Mouse (Mus musculus) stomach, postnatal 0 days (tissue): ENCODE results near the gene Klhl36. TPM values are rescaled to one million over a fixed set of nuclear protein-coding genes. Genes with fewer than 3 reads are reported as not detected.

Source experiments
- ATAC-seq: fragments of 200-750 bp; cut with Nextera tagmentation; 2 replicates; pipeline ENCODE4 v1.8.0; 2017; ENCODE audit not compliant: low FRiP score, low TSS enrichment
- DNase-seq: peaks from one replicate; pipeline ENCODE4 v3.0.0-alpha.2; 2016; ENCODE audit warnings: low spot score
- H3K27ac ChIP-seq: fragments of 300-500 bp; sonication (generic); replicated peaks from 2 replicates; pipeline ENCODE4 v1.5.1; 2014; ENCODE audit warnings: mild to moderate bottlenecking, control low read depth
- H3K27me3 ChIP-seq: fragments of 300-500 bp; sonication (generic); 2 replicates; pipeline ENCODE4 v1.6.1; 2014; ENCODE audit warnings: low read length; ENCODE audit not compliant: control insufficient read depth, insufficient read depth
- H3K36me3 ChIP-seq: fragments of 300-500 bp; sonication (generic); 2 replicates; pipeline ENCODE4 v1.6.1; 2014; ENCODE audit warnings: low read length, mixed read lengths; ENCODE audit not compliant: control insufficient read depth, insufficient read depth
- H3K4me1 ChIP-seq: fragments of 300-500 bp; sonication (generic); replicated peaks from 2 replicates; pipeline ENCODE4 v1.6.1; 2014; ENCODE audit warnings: antibody characterized with exemption; ENCODE audit not compliant: control insufficient read depth, insufficient read depth
- H3K4me2 ChIP-seq: fragments of 300-500 bp; sonication (generic); replicated peaks from 2 replicates; pipeline ENCODE4 v1.6.1; 2014; ENCODE audit warnings: low read depth, mild to moderate bottlenecking, control low read depth, moderate library complexity
- H3K4me3 ChIP-seq: fragments of 300-500 bp; sonication (generic); 2 replicates; pipeline ENCODE4 v1.5.1; 2014; ENCODE audit warnings: low read depth, low read length, control low read depth
- H3K9ac ChIP-seq: fragments of 300-500 bp; sonication (generic); 2 replicates; pipeline ENCODE4 v1.6.1; 2014; ENCODE audit warnings: mild to moderate bottlenecking, low read length, control low read depth, mixed read lengths
- H3K9me3 ChIP-seq: fragments of 300-500 bp; sonication (generic); 2 replicates; pipeline ENCODE4 v1.6.1; 2016; ENCODE audit warnings: low read length; ENCODE audit not compliant: control insufficient read depth
- CTCF ChIP-seq: IDR thresholded peaks from 2 replicates; pipeline ENCODE4 v1.5.1; 2016; ENCODE audit warnings: antibody characterized with exemption, low read depth, mild to moderate bottlenecking, moderate library complexity
- EP300 ChIP-seq: optimal IDR thresholded peaks from 2 replicates; pipeline ENCODE3; 2016; ENCODE audit warnings: antibody characterized with exemption
- WGBS: fragments of 180-500 bp; shearing (Covaris S2); extraction: QIAGEN DNeasy Blood & Tissue Kit; methylation state at CpG from one replicate; pipeline ENCODE4 v1.1.7; 2014; 5-methylcytosine and 5-hydroxymethylcytosine counted together
- polyA plus RNA-seq: library from polyadenylated mRNA; unstranded; fragments of >200 nt; fragmentation: Nextera tagmentation; extraction: Ambion mirVana; gene quantifications from 2 replicates; pipeline ENCODE4 v1.2.1, GENCODE M21; 2015

The Klhl36 gene
- polyA plus RNA-seq, 1 experiment from 2014 or later = 9.0 TPM

GRCm38 (mm10) chr8:119873181-119873580, 11.1 kb downstream of the Klhl36 start:
- Histone ChIP-seq H3K9me3 (no peaks in the 10 kb centered on the region), H3K9ac (no peak overlapping the region), H3K36me3 (peaks cover 16% of the 10 kb centered on the region), H3K4me2 (no peak overlapping the region), H3K4me3 (no peak overlapping the region), H3K4me1 (no peaks in the 10 kb centered on the region), H3K27me3 (no peaks in the 10 kb centered on the region), H3K27ac (no peak overlapping the region)
- TF ChIP-seq CTCF (no peak), EP300 (no peak)
- ATAC-seq (0 out of 2 replicates have a peak, but pooled peaks have one; percentile 48), DNase-seq (peak; percentile 27)
- 97% methylated on average over 1 of the region's 1 CpGs for WGBS

- no peaks in the 10 kb centered on the region for H3K27me3 ChIP-seq
- DNase-seq (no peak), ATAC-seq (no peak)
- H3K4me1 ChIP-seq = no peaks in the 10 kb centered on the region; the same call in 1 of the 2 replicates
- no peak overlapping the region for H3K4me3 ChIP-seq
- H3K9me3 ChIP-seq = no peaks in the 10 kb centered on the region
- no peaks in the 10 kb centered on the region for H3K36me3 ChIP-seq
- 61% methylated on average over 6 of the region's 6 CpGs for WGBS
- TF ChIP-seq CTCF (no peak), EP300 (no peak)
- no peak overlapping the region for H3K27ac ChIP-seq
- H3K4me2 ChIP-seq = no peak overlapping the region
- H3K9ac ChIP-seq = no peak overlapping the region
These were observed 19.2 kb downstream of the Klhl36 start for GRCm38 (mm10) chr8:119881301-119881700.

- H3K27me3 ChIP-seq = no peaks in the 10 kb centered on the region
- no peaks in the 10 kb centered on the region for H3K9me3 ChIP-seq
- WGBS = 85% methylated on average over 8 of the region's 8 CpGs
- no peak for ATAC-seq
- no peaks in the 10 kb centered on the region; the same call in 1 of the 2 replicates for H3K4me1 ChIP-seq
- DNase-seq = no peak
- no peak for TF ChIP-seq CTCF
- no peak for TF ChIP-seq EP300
- no peak overlapping the region for H3K4me3 ChIP-seq
- H3K36me3 ChIP-seq = no peaks in the 10 kb centered on the region
- H3K4me2 ChIP-seq = no peak overlapping the region
- H3K9ac ChIP-seq = no peak overlapping the region
- no peak overlapping the region for H3K27ac ChIP-seq
These were observed 19.9 kb downstream of the Klhl36 start for GRCm38 (mm10) chr8:119881917-119882316.

DNA sequence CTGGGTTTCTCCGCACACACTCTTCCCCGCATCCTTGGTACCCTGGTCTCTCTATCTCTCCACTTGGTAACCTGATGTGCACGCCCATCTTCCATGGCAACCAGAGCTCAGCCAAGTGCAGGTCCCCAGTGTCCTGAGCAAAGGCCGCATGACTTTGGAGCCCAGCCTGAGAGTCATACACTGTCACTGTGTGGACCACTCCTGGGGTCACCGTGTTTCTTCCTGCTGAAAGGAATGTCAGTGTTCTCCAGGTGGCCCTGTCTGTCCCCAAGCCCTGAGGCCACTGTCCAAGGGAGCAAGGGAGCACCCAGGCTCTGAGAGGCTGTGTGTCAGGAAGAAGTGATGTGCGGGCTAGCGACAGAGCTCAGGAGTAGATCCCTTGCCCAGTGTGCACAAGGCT, 21.2 kb downstream of the Klhl36 start:
- Histone ChIP-seq H3K4me1 (no peaks in the 10 kb centered on the region; the same call in 1 of the 2 replicates), H3K27ac (no peak overlapping the region), H3K36me3 (no peaks in the 10 kb centered on the region), H3K4me2 (no peak overlapping the region), H3K9me3 (no peaks in the 10 kb centered on the region), H3K9ac (no peak overlapping the region), H3K27me3 (no peaks in the 10 kb centered on the region), H3K4me3 (no peak overlapping the region)
- WGBS = 94% methylated on average over 7 of the region's 7 CpGs
- TF ChIP-seq CTCF (no peak), EP300 (no peak)
- no peak for ATAC-seq
- DNase-seq = no peak

- Histone ChIP-seq H3K4me3 (no peak overlapping the region), H3K4me1 (no peaks in the 10 kb centered on the region; the same call in 1 of the 2 replicates), H3K36me3 (no peaks in the 10 kb centered on the region), H3K27me3 (no peaks in the 10 kb centered on the region), H3K4me2 (no peak overlapping the region), H3K27ac (peak overlapping the region; percentile 58; the same call in 1 of the 2 replicates), H3K9me3 (no peaks in the 10 kb centered on the region), H3K9ac (no peak overlapping the region)
- WGBS = 18% methylated on average over 3 of the region's 3 CpGs
- peak; percentile 89 for ATAC-seq
- no peak for TF ChIP-seq CTCF
- no peak for TF ChIP-seq EP300
- DNase-seq = peak; percentile 74
These were observed 23.5 kb downstream of the Klhl36 start for GRCm38 (mm10) chr8:119885612-119886011.

DNA sequence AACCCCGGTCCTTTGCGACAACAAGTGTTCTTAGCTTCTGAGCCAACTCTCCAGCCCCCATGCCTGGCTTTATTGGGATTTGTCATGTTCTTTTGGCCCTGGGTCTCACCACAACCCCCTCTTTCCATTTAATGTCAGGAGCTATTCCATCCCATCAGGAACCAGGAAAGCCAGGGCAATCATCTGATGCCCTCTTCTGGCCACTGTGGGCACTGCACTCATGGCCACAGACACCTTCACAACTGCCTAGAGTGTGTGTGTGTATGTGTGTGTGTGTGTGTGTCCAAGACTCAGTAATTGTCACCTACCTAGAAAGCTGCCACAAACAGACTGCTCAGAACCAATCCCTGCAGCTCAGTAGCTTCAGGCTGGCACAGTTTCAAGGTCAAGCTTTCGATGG, 25.1 kb downstream of the Klhl36 start:
- ATAC-seq (no peak), DNase-seq (peak; percentile 66)
- Histone ChIP-seq H3K27me3 (no peaks in the 10 kb centered on the region), H3K4me1 (no peaks in the 10 kb centered on the region; the same call in 1 of the 2 replicates), H3K9me3 (no peaks in the 10 kb centered on the region), H3K9ac (no peak overlapping the region), H3K27ac (no peak overlapping the region), H3K4me3 (no peak overlapping the region), H3K4me2 (no peak overlapping the region), H3K36me3 (no peaks in the 10 kb centered on the region)
- 90% methylated on average over 3 of the region's 3 CpGs for WGBS
- TF ChIP-seq CTCF (peak; percentile 86), EP300 (no peak)
